In the genomic region with DNA sequence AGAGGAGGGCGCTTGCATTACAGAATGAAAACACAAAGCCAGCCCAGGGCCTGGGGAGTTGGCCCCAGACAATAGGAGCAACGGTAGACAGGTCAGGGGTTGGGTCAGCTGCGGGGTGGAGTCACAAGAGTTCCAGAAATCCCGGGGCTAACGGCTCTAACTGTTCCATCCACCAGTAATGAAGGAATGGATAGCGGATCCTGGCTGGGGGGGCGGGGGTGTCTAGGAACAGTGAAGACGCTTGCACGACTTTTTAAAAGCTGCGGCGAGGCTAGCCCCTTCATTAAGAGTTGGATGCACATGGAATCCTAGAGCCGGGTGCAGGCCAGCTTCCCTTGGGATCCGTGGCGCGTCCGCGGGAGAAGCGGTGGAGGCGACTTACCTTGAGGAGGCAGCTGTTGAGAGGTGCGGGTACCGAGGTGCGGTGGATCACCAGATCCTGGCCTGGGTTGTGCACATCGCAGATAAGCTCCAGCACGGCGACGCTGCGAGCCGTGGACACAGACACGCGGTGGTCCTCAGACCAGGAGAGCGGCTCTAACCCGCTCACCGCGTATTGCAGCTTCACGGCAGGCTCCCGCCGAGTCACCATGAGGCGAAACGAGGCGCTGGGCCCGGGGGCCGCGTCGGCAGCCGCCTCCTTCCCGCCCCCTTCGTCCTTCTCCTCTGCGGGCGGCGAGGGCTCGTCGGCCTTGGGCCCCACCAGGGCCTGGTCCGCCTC, we compare ENCODE assay signal across 9 mouse cellular contexts. TPM values are rescaled to one million over a fixed set of nuclear protein-coding genes. Genes with fewer than 3 reads are reported as not detected.
DNase-seq lines count a peak whose midpoint lies in the region; ATAC-seq and TF ChIP-seq lines count a peak whose summit lies in the region.
"Had no signal": no experiment of that assay in that cellular context is flagged by ENCODE, and none has a peak within 500 bp of the region (broad histone marks: within the 10 kb centered on the region; RNA-seq: fewer than 3 reads in every experiment).

No protein-coding gene starts in this region.

- H3K79me2 ChIP-seq in heart, adult 2 months (replicated peaks; ENCODE audit: control insufficient read depth, insufficient read depth, low read length), result no peaks in the 10 kb centered on the region; the same call in 1 of the 2 replicates

- peak; percentile 4 to 19 for DNase-seq in heart, adult 2 months
- DNase-seq in heart, adult 11 months, result no peak
- peak; percentile 9 for DNase-seq in liver, embryonic 13.5 days
- no peak for DNase-seq in cerebellum, adult 9-10 months

- H3K36me3 ChIP-seq in heart, adult 2 months (ENCODE audit: control insufficient read depth, insufficient read depth, low read length), result peaks cover 8% of the 10 kb centered on the region
- H3K36me3 ChIP-seq in embryonic facial prominence, embryonic 12.5 days, result peaks cover 6% of the 10 kb centered on the region
- peaks cover 5% of the 10 kb centered on the region for H3K36me3 ChIP-seq in hindbrain, embryonic 15.5 days
- H3K36me3 ChIP-seq in liver, embryonic 13.5 days, result peaks cover 13% of the 10 kb centered on the region
- H3K36me3 ChIP-seq in neural tube, embryonic 14.5 days (ENCODE audit: control insufficient read depth, insufficient read depth, low read length), result no peaks in the 10 kb centered on the region; the same call in 1 of the 2 replicates

- H3K4me1 ChIP-seq in heart, adult 2 months (ENCODE audit: control insufficient read depth, insufficient read depth, low read length), result peaks cover 4% of the 10 kb centered on the region
- H3K4me1 ChIP-seq in embryonic facial prominence, embryonic 12.5 days, result peaks cover 29% of the 10 kb centered on the region
- H3K4me1 ChIP-seq in hindbrain, embryonic 15.5 days (replicated peaks), result peaks cover 61% of the 10 kb centered on the region
- peaks cover 58% of the 10 kb centered on the region for H3K4me1 ChIP-seq in liver, embryonic 13.5 days (replicated peaks)
- H3K4me1 ChIP-seq in neural tube, embryonic 14.5 days (ENCODE audit: control insufficient read depth, insufficient read depth, low read length), result peaks cover 32% of the 10 kb centered on the region

- ATAC-seq in CD4-positive, CD25-positive, alpha-beta regulatory T cell, adult 4 months, result peak; percentile 38
- ATAC-seq in embryonic facial prominence, embryonic 12.5 days (ENCODE audit: insufficient number of reproducible peaks, insufficient read depth, low FRiP score, low TSS enrichment), result peak; percentile 24; the same call in 1 of the 2 replicates
- no peak; the same call in 1 of the 2 replicates for ATAC-seq in hindbrain, embryonic 15.5 days (ENCODE audit: low FRiP score, low read depth)
- ATAC-seq in liver, embryonic 13.5 days (ENCODE audit: low read depth), result peak; percentile 64
- ATAC-seq in neural tube, embryonic 14.5 days (ENCODE audit: low read depth), result peak; percentile 60

- H3K4me2 ChIP-seq in embryonic facial prominence, embryonic 12.5 days (replicated peaks), result peak overlapping the region; percentile 94
- peak overlapping the region; percentile 85 for H3K4me2 ChIP-seq in hindbrain, embryonic 15.5 days
- peak overlapping the region; percentile 97 for H3K4me2 ChIP-seq in liver, embryonic 13.5 days
- peak overlapping the region; percentile 93 for H3K4me2 ChIP-seq in neural tube, embryonic 14.5 days (ENCODE audit: low read depth, low read length)

- peak overlapping the region; percentile 100 for H3K4me3 ChIP-seq in heart, adult 2 months
- H3K4me3 ChIP-seq in embryonic facial prominence, embryonic 12.5 days, result peak overlapping the region; percentile 99
- H3K4me3 ChIP-seq in hindbrain, embryonic 15.5 days, result peak overlapping the region; percentile 87
- peak overlapping the region; percentile 96 for H3K4me3 ChIP-seq in liver, embryonic 13.5 days (replicated peaks)
- peak overlapping the region; percentile 89 for H3K4me3 ChIP-seq in neural tube, embryonic 14.5 days (ENCODE audit: low read depth, low read length)

- H3K9me3 ChIP-seq in embryonic facial prominence, embryonic 12.5 days, result no peaks in the 10 kb centered on the region
- no peaks in the 10 kb centered on the region for H3K9me3 ChIP-seq in hindbrain, embryonic 15.5 days
- H3K9me3 ChIP-seq in liver, embryonic 13.5 days (replicated peaks), result no peaks in the 10 kb centered on the region
- H3K9me3 ChIP-seq in neural tube, embryonic 14.5 days (ENCODE audit: control insufficient read depth, low read length), result no peaks in the 10 kb centered on the region

- no peak for TF ChIP-seq POLR2A in heart, adult 2 months (IDR thresholded peaks at IDR 0.05; ENCODE audit: insufficient read depth, low read depth, low read length)

- TF ChIP-seq EP300 in heart, adult 2 months (IDR thresholded peaks at IDR 0.05; ENCODE audit: insufficient read depth, low read depth, low read length), result no peak

- peak overlapping the region; percentile 98 for H3K27ac ChIP-seq in heart, adult 2 months
- H3K27ac ChIP-seq in embryonic facial prominence, embryonic 12.5 days, result peak overlapping the region; percentile 90
- peak overlapping the region; percentile 91 for H3K27ac ChIP-seq in hindbrain, embryonic 15.5 days (replicated peaks)
- H3K27ac ChIP-seq in liver, embryonic 13.5 days, result peak overlapping the region; percentile 85
- H3K27ac ChIP-seq in neural tube, embryonic 14.5 days (ENCODE audit: low read depth, low read length), result peak overlapping the region; percentile 66

- H3K9ac ChIP-seq in heart, adult 2 months (ENCODE audit: low read depth, low read length), result peak overlapping the region; percentile 91
- peak overlapping the region; percentile 96 for H3K9ac ChIP-seq in embryonic facial prominence, embryonic 12.5 days
- peak overlapping the region; percentile 94 for H3K9ac ChIP-seq in hindbrain, embryonic 15.5 days
- peak overlapping the region; percentile 96 for H3K9ac ChIP-seq in liver, embryonic 13.5 days
- peak overlapping the region; percentile 81 for H3K9ac ChIP-seq in neural tube, embryonic 14.5 days (replicated peaks; ENCODE audit: low read depth, low read length)

- WGBS in heart, adult 2 months, result under 1% methylated on average over 52 of the region's 53 CpGs
- WGBS in embryonic facial prominence, embryonic 12.5 days, result under 1% methylated on average over 53 of the region's 53 CpGs
- WGBS in hindbrain, embryonic 15.5 days, result 0% methylated on average over 53 of the region's 53 CpGs
- WGBS in liver, embryonic 13.5 days (ENCODE audit: insufficient replicate concordance), result under 1% methylated on average over 53 of the region's 53 CpGs
- WGBS in neural tube, embryonic 14.5 days, result under 1% methylated on average over 52 of the region's 53 CpGs

- no peak for TF ChIP-seq CTCF in heart, adult 2 months (IDR thresholded peaks at IDR 0.05)

- intact Hi-C loops in heart, adult 2 months (cut with DNase I), result loop anchor here (5.0 to 10.0 kb wide), 4 partner anchors 73 to 285 kb away; a partner anchor contains a TSS

- no peaks in the 10 kb centered on the region for H3K27me3 ChIP-seq in heart, adult 2 months (ENCODE audit: control insufficient read depth, insufficient read depth, low read length)
- H3K27me3 ChIP-seq in embryonic facial prominence, embryonic 12.5 days, result no peaks in the 10 kb centered on the region
- no peaks in the 10 kb centered on the region for H3K27me3 ChIP-seq in hindbrain, embryonic 15.5 days
- H3K27me3 ChIP-seq in liver, embryonic 13.5 days, result no peaks in the 10 kb centered on the region
- H3K27me3 ChIP-seq in neural tube, embryonic 14.5 days (ENCODE audit: control insufficient read depth, insufficient read depth, low read length), result no peaks in the 10 kb centered on the region
- H3K27me3 ChIP-seq: Patski had no signal

RNA-seq across cellular contexts. Expression of a gene that starts 0.5 kb away (rescaled TPM):
- 10 to 100 TPM; 16.7 to 18.4 TPM for total RNA-seq in heart, adult 2 months (2021)
- 4.5 and 9.6 TPM in 2 replicates for polyA plus RNA-seq in heart, adult 2 months (2012; rRNA removed)
- polyA plus RNA-seq in CD4-positive, CD25-positive, alpha-beta regulatory T cell, adult 4 months (2017; shearing (Covaris generic)), result 1 to 10 TPM; 3.2 to 3.3 TPM
- 30.3 and 31.1 TPM in 2 replicates for polyA plus RNA-seq in embryonic facial prominence, embryonic 12.5 days (2016; fragmentation: Nextera tagmentation; extraction: Ambion mirVana)
- polyA plus RNA-seq in hindbrain, embryonic 15.5 days (2015; fragmentation: Nextera tagmentation; extraction: Ambion mirVana), result 19.9 and 20.4 TPM in 2 replicates
- 4.9 and 6.2 TPM in 2 replicates for polyA plus RNA-seq in liver, embryonic 13.5 days (2015; fragmentation: Nextera tagmentation; extraction: Ambion mirVana)
- 32.0 and 33.7 TPM in 2 replicates for polyA plus RNA-seq in neural tube, embryonic 14.5 days (2014; fragmentation: Nextera tagmentation; extraction: Ambion mirVana)

RNA-seq across cellular contexts. Expression of a gene that starts 0.5 kb away (rescaled TPM):
- total RNA-seq in heart, adult 2 months (2021), result 1 to 10 TPM; 4.1 to 4.5 TPM
- polyA plus RNA-seq in heart, adult 2 months (2012; rRNA removed), result 1.5 and 2.0 TPM in 2 replicates
- 10 to 100 TPM; 15.3 to 15.9 TPM for polyA plus RNA-seq in CD4-positive, CD25-positive, alpha-beta regulatory T cell, adult 4 months (2017; shearing (Covaris generic))
- polyA plus RNA-seq in embryonic facial prominence, embryonic 12.5 days (2016; fragmentation: Nextera tagmentation; extraction: Ambion mirVana), result 17.9 and 21.3 TPM in 2 replicates
- polyA plus RNA-seq in hindbrain, embryonic 15.5 days (2015; fragmentation: Nextera tagmentation; extraction: Ambion mirVana), result 12.4 and 17.3 TPM in 2 replicates
- 7.5 and 7.7 TPM in 2 replicates for polyA plus RNA-seq in liver, embryonic 13.5 days (2015; fragmentation: Nextera tagmentation; extraction: Ambion mirVana)
- polyA plus RNA-seq in neural tube, embryonic 14.5 days (2014; fragmentation: Nextera tagmentation; extraction: Ambion mirVana), result 11.2 and 11.5 TPM in 2 replicates

Comparison
In these comparisons a context has a peak if more than half of its experiments do, and no peak if none do; other contexts are left out.
1. DNase-seq: peak in heart, adult 2 months (2 of 2) and liver, embryonic 13.5 days (single experiment); none in heart, adult 11 months (single experiment) and cerebellum, adult 9-10 months (single experiment).
2. Peak in every context shown above with its lines, with median percentiles within 50 percentile points of each other: H3K27ac ChIP-seq, H3K4me3 ChIP-seq, H3K9ac ChIP-seq and H3K4me2 ChIP-seq.